Mouse (Mus musculus) MN1 (cell line): ENCODE measurements around the gene Gm15446.
"Not testable (repeated sequence)": the region's sequence is repeated elsewhere in the genome, so short reads cannot be mapped to it uniquely, and the experiment has no call there.

Experiments used
- DNase-seq: peaks from one replicate; pipeline ENCODE4 v3.0.0-alpha.2; 2016; ENCODE audit warnings: low spot score

Gene Gm15446

DNA sequence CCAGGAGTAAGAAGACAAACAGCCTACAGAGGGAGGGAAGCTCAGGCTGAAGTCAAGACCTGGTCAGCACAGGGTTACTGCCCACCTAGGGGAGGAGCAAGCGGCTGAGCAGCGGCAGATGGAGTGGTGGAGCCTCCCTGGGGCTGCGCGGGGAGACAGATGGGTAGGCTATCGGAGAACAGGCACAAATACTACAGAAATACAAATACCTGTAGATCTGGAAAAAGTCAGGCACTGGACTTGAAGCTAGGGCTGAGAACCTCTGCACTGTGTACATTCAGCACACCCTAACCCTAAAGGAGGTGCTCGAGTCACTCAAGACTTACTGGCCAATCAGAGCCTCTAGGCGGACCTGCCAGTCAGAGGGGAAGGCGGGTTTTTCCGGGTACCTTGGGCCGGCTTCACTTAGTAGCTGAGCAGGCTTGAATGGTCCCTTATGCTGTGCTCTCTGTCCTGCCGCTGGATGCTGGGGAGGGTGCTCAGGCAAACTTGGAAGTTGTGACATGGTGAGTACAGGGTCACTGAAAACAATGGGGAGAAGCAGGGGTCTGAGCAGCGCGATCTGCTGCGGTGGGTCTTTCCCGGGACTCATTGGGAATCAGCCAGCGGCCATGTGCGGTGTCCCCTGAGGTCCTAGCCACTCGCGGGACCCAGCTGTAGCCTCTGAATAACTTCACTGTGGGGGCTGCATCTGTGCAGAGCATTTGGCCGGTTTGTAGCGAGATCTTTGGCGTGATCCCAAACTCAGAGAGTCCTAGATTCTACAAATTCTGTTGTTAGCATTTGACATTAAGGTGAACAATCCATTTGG, at the start of gene Gm15446:
Gene Gm15446, plus strand, starts transcription at position 140 of the 811 bp plus-strand sequence.
- DNase-seq, result peak; percentile 84

DNA sequence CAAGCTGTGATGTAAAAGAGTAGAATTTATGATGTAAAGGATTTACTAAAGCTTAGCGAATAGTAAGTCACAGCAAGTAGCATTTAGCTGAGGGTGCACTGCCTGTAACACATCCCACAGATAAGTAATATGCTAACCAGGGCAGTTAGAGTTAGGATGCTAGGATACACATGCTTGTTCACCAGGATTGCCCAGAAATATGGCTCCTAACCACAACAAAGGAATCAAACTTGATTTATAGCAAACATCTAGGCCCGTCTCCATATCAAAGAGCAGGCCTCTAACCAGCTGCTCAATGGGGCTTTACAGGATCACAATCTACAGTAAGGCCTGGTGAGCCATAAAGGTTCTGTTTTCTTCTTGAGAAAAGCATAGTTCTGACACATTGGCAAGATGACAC, 929 bp downstream of the Gm15446 start:
- DNase-seq, result peak; percentile 11

DNA sequence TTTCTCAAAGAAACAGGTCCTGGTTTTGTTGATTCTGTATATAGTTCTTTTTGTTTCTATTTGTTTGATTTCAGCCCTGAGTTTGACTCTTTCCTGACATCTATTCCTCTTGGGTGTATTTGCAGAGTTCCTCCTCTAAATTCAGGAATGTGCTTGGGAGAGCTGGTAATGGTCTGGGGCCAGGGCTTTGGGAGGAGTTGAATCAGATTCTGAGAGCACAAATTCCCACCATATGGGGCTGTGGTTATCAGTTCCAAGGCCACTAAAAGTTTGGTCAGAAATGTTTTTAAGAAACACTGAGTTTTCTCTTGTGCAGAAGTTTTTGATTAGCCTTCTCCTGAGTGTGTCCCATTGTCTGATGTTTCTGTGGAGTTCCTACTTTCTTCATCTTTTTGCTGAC, 1.7 kb downstream of the Gm15446 start:
- no peak for DNase-seq

GRCm38 (mm10) chr5:109950281-109950680, 27.1 kb downstream of the Gm15446 start:
- DNase-seq, result no peak

DNA sequence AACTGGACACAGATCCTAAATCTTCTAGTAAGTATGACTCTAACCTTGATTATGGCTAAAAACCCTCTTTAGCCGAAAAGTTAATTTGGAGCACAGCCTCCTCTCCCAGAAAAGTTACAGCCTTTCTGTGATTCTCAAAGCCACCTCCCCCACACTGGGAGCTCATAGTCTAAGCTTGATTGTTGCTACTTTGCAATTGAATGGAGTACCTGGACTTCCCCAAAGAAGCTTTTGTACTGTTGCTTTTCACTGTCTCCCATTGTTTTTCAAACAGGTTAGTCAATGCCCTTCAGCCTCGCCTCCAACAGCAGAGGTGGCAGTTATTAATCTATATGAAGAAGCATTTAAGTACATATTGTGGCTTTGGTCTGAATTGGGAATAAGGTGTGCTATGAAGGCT, 57.5 kb downstream of the Gm15446 start:
- not testable (repeated sequence) for DNase-seq
